Mouse (Mus musculus): ENCODE results near the gene Tubb2a.

Tubb2a gene

GRCm38 (mm10) chr13:34051692-34052091 lies 26.1 kb downstream of the Tubb2a start:
- no peak for DNase-seq (ENCODE audit: low spot score)

- DNase-seq (ENCODE audit: low spot score): no peak
These were observed 27.3 kb downstream of the Tubb2a start for GRCm38 (mm10) chr13:34050479-34050878.

GRCm38 (mm10) chr13:34047526-34047925 lies 30.3 kb downstream of the Tubb2a start:
- no peak for DNase-seq (ENCODE audit: low spot score)

GRCm38 (mm10) chr13:34046421-34047012 lies 31.3 kb downstream of the Tubb2a start:
- peak; percentile 88 for DNase-seq (ENCODE audit: low spot score)

GRCm38 (mm10) chr13:34045511-34046249 lies 32.1 kb downstream of the Tubb2a start:
- no peak for DNase-seq (ENCODE audit: low spot score)

GRCm38 (mm10) chr13:34043716-34044393 lies 34.0 kb downstream of the Tubb2a start:
- DNase-seq (ENCODE audit: low spot score): no peak

- no peak for DNase-seq (ENCODE audit: low spot score)
These were observed 37.7 kb downstream of the Tubb2a start for GRCm38 (mm10) chr13:34040091-34040490.

DNA sequence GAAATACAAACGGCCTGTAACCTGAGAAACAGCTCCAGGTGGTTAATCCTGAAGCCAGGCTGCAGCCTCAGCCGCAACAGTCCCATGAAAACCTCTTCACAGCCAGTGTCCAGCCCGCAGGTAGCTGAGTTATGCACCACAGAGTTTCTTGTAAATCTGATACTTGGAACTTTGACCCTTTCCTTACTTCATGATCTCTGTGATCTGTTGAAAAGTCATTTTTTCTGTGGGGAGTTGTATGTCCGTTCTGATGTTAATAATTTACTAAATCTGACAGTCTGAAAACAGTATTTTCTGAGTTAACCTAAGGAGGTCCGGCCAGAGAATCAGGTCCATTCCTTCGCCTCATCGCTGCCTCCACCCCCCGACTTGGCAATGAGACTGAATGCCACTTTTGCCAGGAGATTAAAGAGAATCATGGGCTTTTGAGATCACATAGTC lies 38.9 kb downstream of the Tubb2a start:
- DNase-seq (ENCODE audit: low spot score): no peak

GRCm38 (mm10) chr13:34038056-34038432 lies 39.8 kb downstream of the Tubb2a start:
- DNase-seq (ENCODE audit: low spot score): no peak

- peak; percentile 94 for DNase-seq (ENCODE audit: low spot score)
These were observed 40.4 kb downstream of the Tubb2a start, which contains the start of gene Bphl for GRCm38 (mm10) chr13:34037172-34038055. Bphl (plus strand) TSS chr13:34037597.

DNA sequence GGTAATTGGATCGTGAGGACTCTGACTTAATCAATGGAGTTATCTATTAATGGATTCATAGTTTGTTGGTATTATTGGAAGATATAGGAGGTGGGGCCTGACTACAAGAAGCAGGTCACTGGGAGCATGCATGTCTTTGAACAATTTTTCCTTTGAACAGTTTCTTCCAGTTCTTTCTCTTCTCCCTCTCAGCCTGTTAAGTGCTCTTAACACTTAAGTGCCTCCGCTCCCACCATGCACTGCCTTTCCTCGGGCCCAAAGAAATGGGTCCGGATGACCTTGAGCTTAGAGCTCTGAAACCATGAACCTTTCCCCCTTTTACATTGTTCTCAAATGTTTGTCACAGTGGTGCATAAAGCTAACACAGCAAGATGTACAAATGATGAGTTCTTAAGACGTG lies 41.1 kb downstream of the Tubb2a start:
- DNase-seq (ENCODE audit: low spot score): peak; percentile 49

DNA sequence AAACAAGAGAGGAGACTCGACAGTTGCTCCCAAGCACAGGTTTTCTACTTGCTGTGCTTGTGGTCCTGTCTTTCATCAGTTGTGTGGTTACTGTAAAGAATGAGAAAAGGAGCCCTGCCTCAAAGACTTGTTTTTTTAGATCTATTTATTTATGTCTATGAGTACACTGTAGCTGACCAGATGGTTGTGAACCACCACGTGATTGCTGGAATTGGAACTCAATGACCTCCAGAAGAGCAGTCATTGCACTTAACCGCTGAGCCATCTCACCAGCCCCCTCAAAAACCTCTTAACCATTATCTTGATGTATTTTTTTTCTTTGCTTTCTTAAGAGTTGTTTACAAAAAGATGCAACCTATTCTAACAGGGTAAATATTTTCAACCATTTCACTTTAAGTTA lies 42.4 kb downstream of the Tubb2a start:
- no peak for DNase-seq (ENCODE audit: low spot score)

DNA sequence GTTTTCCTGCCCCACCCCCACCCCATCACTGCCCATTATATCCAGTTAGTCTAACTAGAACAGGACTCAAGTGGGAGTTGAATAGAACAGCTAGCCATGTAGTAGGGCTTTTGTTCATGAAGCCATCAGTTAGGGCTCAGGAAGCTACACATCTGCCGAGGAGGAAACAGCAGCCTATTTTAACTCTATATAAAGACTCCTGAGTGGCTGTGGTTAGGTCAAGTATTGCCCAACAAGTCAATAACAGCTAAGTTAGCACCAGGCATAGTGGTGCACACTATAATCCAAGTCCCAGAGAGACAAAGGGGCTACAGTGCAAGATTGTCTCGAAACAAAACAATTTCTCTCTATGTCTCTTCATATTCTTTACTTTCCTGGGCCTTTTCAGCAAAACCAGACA lies 45.8 kb downstream of the Tubb2a start:
- DNase-seq (ENCODE audit: low spot score): no peak
